Mouse (Mus musculus): ENCODE data around the gene Ppp1r16b.

Gene Ppp1r16b

DNA sequence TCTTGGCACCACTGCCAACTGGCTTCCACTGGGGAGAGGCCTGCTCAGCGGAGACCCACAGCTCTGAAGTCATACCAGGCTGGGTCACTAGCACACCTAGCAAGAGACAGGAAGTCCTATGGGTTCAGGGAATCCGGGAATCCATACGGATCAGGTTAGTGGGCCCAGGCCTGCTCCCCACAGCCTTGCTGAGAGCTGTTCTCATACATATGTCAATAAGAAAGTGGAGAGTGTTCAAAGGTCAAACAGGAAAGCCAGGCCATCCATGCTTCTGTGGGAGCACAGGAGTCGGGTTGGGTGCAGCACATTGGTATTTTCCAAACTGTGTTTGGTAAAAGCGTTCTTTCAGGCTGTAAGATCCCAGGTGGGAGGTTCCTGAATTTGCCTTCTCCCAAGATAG lies 97.1 kb downstream of the Ppp1r16b start:
- no peak for DNase-seq (ENCODE audit: low read depth, low spot score)

DNA sequence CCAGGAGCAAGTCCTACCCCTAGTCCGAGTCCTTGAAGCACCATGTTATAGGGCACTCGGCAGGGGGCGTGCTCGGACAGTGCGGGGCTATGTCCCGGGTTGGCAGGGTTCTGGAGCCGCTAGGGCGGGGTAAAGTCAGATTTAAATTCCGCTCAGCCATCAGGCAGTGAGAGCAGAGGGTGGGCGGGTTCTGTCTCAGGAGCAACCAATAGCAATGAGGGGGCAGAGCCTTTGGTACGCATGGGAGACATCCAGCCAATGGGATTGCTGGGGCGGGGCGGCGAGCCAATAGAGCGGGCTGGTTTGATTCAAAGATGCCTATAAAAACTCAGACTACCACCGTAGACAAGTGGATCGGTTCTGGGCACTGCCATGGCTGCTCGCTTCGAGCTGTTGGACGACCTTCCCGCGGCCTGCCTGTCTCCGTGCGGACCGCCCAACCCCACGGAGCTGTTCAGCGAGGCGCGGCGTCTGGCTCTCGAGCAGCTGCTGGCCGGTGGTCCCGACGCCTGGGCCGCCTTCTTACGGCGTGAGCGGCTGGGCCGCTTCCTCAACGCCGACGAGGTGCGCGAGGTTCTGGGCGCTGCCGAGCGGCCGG lies 102.6 kb downstream of the Ppp1r16b start, which contains the start of gene Fam83d:
Gene Fam83d, plus strand, starts transcription at position 352 of the 598 bp plus-strand sequence.
- DNase-seq (ENCODE audit: low read depth, low spot score): peak; percentile 97

DNA sequence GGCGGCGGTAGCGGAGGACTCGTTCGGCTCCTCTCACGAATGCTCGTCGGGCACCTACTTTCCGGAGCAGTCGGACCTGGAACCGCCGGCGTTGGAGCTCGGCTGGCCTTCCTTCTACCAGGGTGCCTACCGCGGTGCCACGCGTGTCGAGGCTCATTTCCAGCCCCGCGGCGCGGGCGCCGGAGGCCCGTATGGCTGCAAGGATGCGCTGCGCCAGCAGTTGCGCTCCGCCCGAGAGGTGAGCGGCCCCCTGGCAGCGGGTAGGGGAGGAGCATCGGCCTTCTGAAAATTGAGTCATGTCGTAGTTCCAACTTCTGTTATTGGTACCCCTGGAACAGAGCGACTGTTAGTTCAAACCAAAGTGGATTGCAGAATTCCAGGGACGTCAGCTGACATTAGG lies 103.2 kb downstream of the Ppp1r16b start:
- no peak for DNase-seq (ENCODE audit: low read depth, low spot score)

DNA sequence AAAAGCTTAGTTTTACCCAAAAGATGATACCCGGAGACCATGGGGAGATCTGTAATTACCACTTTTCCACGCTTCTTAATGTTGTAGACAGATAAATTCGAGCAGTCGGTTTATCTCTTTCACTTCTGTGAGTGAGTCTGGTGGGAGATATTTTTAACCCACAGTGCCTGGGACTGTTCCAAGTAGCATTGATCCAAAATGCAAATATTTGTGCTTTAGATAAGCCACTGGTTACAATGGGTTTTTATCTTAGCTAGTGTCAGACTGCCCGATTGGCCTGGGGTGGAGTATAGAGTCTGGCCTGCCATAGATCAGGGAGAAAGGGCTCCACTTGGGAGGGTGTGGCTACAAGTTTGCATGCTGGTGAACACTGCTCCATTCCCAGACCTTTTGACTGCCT lies 103.6 kb downstream of the Ppp1r16b start:
- DNase-seq (ENCODE audit: low read depth, low spot score): no peak

DNA sequence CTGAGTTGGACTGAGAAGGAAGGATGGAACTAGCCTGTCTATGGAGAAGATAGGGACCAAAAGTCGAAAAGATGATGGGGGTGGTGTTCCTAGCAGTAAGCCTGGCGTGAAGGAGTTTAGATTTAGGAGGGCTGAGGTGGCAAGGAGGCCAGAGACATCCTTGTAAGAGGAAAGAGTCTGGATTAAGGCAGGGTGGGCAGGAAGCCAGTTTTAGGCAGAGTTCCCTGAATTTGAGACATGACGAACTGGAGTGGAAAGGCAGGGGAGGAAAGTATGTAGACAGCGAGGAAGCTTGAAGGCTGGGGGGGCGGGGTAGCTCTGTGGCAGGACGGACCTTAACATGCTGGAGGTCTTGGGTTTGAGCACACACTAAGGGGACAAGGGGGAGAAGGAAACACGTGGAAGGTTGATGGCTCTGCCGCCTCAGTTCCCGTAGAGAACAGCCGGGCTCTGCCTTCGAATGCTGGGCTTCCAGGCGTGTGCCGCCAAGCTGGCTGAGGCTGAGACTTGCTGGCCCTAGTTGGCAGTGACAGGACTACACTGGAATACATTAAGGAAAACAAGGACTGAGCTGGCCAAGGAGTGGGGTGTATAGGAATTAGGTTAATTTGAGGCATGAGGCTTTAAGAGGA lies 105.0 kb downstream of the Ppp1r16b start:
- no peak for DNase-seq (ENCODE audit: low read depth, low spot score)

DNA sequence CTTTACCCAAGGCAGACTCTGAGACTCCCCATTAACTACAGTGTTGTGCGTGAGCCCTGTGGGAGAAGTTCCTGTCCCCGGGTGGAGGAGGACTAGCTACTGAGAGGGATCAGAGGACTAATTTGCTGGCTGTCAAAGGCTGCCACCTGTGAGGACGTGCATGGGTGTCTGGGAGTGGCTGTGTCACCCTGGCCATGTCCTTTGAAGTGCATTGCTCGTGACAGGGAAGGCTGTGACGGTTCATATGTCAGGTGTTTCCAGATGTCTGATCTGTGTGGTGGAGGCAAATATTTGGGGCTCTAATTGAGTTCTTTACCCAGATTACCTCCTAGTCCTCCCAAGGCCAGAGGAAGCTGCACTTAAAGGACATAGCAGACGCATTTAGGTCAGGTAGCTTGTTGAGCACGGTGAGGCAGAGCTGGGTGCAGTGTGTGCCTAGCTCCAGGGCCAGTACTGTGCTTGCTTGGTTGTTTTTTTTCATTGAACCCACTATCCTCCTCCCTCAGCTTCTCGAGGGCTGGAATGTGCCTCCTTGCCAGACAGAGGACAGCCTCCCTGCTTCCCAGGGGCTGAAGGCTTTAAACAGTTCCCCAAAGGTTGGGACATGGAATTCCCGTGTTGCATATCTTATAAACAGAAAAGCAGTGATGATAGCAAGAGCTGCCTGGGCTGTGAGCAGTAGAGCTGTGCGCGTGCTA lies 106.0 kb downstream of the Ppp1r16b start:
- no peak for DNase-seq (ENCODE audit: low read depth, low spot score)

DNA sequence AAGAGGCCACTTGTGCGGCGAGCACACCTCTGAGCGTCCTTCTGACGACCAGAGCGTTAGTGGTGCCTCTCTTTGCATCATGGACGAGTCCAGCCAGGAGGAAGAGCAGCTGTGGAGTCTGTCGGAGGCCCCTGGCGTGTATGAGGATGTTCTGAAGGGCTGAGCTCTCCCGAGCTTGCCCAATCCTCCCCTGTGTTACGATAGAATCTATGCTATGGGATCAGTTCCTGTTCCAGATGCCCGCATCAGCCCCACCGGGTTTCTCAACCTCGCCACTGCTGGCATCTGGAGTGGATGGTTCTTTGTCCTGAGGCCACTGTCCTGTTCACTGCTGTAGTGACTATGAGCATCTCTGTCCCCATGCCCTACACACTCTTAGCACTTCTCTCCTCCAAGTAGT lies 107.6 kb downstream of the Ppp1r16b start:
- DNase-seq (ENCODE audit: low read depth, low spot score): no peak

DNA sequence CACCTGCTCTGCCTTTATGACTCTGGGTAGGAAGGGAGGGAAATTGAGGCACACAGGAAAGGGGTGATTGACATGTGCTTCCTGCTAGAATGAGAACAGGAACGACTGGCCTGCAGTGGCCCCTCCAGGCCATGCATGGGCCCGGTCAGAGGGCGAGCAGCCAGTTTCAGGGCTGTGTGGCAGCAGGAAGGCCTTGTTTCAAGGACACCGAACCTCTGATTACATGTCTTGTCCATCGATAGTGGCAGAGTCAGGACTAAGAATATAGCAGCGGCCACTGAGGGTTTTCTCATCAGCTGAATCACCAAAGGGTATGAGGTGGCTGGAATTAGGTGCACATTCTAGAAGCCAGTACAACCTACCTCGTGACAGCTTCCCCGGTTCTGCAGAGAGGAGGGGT lies 109.7 kb downstream of the Ppp1r16b start:
- DNase-seq (ENCODE audit: low read depth, low spot score): no peak

DNA sequence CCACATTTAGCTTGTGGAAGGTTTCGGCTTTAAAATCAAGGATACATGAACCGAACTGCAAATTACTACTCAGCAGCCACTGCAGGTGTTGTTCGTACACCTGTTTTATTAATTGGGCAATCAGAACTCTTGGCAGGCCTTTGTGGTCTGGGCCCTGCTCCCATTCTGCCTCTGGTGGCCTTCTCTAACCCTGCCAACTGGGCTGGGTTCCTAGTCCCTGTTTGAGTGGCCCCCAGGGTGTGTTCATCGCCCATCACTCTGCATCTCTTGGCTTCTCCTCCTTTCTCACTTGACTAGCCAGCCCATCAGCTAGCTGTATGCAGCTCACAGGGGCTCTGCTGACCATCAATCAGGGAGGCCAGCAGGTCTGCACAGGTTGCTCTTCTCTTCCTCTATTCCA lies 111.5 kb downstream of the Ppp1r16b start:
- no peak for DNase-seq (ENCODE audit: low read depth, low spot score)

DNA sequence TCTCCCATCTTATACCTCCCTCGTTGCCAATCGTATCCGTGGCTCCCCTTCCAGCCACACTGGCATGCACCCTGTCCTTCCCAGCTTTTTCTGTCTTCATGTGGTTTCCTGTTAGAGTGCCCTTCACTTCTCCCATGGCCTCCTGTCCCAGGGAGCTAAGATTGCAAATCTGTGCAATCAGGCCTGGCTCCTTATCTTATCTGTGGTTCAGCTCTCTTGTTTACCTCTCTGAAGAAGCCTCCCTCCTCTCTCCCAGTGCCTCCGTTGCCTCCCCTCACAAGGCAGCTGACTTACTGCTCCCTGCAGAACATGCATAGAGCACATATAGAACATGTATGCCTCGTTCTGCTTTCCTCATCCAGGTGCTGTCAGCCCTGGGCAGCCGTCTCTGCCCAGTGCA lies 112.3 kb downstream of the Ppp1r16b start:
- no peak for DNase-seq (ENCODE audit: low read depth, low spot score)

DNA sequence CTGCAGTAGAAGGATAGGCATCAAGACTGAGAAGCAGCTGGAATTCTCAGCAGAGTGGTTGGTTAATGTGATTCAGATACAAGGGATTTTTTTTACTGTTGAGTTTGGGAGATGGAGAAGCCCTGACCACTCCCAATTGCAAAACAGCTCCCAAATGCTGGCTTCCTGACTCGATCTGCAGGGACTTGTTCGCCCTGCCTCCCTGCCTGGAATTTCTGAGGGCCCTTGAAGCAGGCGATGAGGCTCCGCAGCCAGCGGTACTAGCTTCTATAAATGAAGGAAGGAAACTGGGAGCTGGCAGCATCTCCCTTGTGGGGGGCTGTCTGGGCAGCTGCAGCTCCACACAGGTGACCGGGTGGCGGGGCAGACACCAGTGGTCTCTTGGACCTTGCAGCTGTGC lies 113.2 kb downstream of the Ppp1r16b start:
- no peak for DNase-seq (ENCODE audit: low read depth, low spot score)

DNA sequence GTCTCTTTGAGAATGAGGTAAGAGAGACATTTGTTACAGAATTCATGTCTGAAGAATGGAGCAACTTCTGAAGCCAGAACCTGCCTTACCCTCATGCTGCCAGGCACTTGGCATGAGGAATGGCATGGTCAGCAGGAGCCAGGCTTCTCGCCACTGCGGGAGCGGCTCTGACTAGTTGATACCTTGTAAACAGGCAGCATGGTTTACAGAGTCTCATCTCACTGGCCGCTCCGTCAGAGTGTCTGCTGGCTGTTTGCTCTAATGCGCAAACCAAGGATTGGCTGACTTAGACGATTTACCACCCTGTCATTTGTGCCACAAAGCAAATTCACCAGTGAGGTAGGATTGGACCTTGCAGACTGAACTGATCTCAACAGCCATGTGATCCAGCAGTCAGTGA lies 115.9 kb downstream of the Ppp1r16b start:
- no peak for DNase-seq (ENCODE audit: low read depth, low spot score)

DNA sequence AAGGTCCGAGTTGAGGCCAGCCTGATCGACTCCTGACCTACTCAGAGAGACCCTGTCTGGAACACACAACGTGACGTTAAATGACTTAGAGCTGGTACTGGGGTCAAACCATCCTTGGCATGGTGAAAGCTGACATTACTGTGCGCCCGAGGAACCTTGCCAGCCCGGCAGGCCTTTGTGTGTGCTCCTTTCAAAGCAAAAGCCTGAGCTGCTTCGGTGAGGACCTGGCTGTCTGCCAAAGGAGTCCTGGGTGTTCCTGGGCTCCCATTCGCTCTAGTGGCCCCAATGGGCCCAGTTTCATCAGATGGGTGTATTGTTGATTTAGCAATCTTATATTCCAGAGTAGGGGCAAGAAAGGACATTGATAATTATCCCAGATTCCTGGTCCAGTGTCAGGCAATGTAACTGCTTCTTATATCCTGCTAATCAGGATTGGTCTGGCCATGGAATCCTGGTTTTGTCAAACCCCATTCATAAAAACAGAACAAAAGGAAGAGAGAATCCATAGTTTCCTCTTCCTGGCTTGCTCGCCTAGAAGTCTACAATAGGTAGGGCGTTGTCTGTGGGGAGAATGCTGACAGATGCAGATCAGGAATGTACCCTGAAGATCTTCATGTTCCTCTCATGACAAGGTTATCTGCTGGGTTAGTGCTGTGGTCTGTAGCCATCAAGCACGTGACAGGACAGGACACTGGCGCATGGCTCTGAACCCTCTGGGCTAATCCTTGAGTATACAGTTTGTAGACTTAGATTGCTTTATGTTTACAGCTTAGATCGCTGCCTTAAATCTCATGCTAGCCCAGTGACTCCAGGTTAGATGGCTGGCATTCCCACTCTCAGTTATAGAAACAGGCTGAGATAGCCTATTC lies 122.0 kb downstream of the Ppp1r16b start:
- DNase-seq (ENCODE audit: low read depth, low spot score): no peak

DNA sequence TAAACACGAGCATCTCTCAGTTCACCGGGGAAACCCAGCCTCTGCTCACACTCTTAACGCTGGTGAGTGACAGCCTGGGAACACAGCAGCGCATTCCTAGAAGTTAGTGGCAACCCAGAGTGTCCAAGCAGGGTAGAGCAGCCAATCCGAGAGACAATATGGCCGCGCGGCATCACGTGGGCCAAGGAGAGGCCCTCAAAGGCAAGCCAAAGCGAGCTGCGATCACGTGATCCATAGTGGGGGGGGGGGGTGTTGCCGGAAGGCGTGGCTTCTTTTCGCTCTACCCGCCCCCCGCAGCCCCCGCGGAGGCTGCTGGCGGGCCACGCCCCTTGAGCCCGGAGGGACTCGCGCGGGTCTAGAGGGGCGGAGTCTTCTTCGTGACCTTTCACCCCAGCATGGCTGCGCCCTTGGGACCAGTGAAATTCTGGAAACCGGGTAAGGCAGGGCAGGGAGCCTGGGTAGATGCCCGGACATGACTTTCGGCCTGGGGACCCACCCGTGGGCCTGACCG lies 129.4 kb downstream of the Ppp1r16b start, which contains the start of gene Dhx35:
Gene Dhx35, plus strand, starts transcription at position 314 of the 511 bp plus-strand sequence.
- DNase-seq (ENCODE audit: low read depth, low spot score): peak; percentile 99

DNA sequence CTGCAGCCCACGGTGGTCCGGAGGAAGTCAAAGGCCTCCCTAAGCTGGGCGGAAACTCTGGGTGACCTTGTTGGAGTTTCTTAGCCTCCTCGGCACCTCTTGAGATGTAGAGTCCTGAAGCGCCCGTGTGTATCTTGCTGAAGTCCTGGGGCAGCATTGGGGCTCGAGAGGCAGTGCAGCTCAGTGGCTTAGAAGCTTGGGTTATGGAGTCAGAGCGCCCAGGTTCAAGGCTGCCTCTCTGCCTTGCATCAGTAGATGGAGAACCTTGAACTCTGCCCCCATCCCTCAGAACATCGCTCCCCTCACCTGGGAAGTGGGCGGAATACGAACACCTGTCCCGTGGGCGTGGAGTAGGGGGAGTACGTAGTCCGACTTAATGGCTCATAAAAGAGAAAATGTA lies 129.8 kb downstream of the Ppp1r16b start:
- DNase-seq (ENCODE audit: low read depth, low spot score): no peak

DNA sequence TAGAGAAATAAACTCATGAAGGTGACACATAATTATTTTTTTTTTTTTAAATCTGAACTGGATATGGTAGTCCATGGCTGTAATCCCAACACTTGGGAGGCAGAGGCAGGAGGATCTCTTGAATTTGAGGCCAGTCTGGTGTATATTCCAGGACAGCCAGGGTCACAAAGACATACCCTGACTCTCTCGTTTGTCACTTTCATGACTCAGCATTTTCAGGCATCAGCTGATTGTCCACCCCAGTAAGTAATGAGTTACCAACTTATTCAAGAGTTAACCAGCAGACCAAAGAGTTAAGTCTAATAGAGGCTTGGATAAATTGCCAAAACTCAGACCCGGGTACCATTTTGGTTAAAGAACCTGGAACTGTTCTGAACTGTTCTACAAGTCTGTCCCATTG lies 130.7 kb downstream of the Ppp1r16b start:
- DNase-seq (ENCODE audit: low read depth, low spot score): no peak

DNA sequence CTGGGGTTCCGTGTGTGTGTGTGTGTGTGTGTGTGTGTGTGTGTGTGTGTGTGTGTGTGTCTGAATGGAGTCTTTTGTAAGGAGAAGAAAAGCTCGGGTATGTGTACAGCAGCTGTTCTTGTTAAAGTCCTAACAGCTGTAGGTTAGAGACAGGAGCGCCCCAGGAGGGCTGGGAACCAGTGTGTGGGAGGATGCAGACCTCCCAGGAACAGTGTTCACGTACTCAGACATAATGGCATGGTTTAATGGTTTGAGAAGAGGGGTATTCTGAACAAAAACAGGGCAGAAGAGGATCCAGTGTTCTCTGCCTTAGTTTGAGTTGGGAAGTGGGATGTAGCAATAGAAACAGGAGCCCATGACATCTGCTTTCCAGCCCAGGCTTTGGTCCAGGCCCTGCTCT lies 134.1 kb downstream of the Ppp1r16b start:
- no peak for DNase-seq (ENCODE audit: low read depth, low spot score)

DNA sequence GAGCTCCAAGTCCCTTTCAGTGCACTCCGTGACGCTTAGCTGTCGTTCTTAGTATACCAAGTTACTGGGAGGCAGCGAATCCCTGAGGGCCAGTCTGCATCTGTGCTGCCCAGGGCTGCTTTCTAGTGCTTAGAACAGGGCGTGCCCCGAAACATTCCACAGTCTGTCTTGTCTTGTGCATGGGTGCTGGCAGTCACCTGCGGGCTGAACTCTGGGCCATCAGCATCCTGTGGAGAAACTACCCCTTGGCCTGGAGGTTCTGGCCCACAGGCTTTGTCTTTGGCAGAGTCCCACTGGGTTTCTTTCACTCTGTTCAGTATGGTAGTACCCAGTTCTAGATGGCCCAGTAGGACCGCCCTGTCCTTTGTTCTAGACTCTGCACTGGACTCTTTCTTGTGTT lies 135.6 kb downstream of the Ppp1r16b start:
- DNase-seq (ENCODE audit: low read depth, low spot score): no peak

DNA sequence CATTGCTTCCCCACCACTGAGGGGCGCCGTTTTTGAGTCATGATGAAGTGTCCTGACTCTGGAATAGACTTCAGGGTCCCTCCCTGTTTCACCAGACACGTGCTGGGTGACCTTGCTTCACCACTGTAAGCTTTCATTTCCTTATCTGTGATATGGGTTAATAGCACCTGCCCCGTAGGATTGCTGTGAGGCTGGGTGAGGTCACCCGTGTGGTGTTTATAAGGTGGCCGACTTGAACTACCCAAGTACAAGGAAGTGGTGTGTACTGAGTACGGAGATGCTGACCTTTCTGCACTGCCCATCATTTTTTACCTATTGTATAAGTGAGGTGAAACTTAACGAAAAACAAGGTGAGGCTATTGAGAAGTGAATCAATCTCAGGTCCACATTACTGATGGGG lies 138.4 kb downstream of the Ppp1r16b start:
- DNase-seq (ENCODE audit: low read depth, low spot score): no peak

DNA sequence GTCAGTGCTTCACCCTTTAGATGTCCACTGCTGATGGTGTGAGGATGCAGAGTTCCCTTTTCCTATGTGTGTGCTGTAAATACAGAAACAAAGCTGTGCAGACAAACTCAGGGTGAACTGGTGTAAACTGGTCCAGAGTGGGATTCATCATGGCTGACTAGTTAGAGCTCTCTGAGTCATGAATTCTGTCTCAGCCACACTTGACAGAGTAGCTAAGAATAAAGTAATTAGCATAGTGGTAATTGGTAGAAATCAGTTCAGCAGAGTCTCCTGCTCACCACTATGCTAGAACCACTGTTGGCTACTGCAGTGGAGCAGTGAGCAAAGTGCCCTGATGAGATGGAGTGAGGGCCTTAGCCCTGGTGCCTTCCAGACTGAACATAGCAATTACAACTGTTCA lies 150.5 kb downstream of the Ppp1r16b start:
- peak; percentile 68 for DNase-seq (ENCODE audit: low read depth, low spot score)

All from brain, adult 2 months (tissue).